Mouse (Mus musculus): ENCODE results near the gene Slc39a11.

Slc39a11 gene

GRCm38 (mm10) chr11:113541073-113541472 lies 108.8 kb downstream of the Slc39a11 start:
- no peak for DNase-seq (ENCODE audit: low spot score)

- no peak for DNase-seq (ENCODE audit: low spot score)
Observed at GRCm38 (mm10) chr11:113539502-113540209, 110.2 kb downstream of the Slc39a11 start.

- DNase-seq (ENCODE audit: low spot score), result no peak
Observed at GRCm38 (mm10) chr11:113539079-113539478, 110.8 kb downstream of the Slc39a11 start.

- DNase-seq (ENCODE audit: low spot score), result no peak
Observed at GRCm38 (mm10) chr11:113538406-113538917, 111.4 kb downstream of the Slc39a11 start.

- DNase-seq (ENCODE audit: low spot score), result no peak
Observed at GRCm38 (mm10) chr11:113537715-113538114, 112.2 kb downstream of the Slc39a11 start.

GRCm38 (mm10) chr11:113537199-113537586 lies 112.7 kb downstream of the Slc39a11 start:
- DNase-seq (ENCODE audit: low spot score), result no peak

GRCm38 (mm10) chr11:113536308-113537198 lies 113.3 kb downstream of the Slc39a11 start:
- no peak for DNase-seq (ENCODE audit: low spot score)

- DNase-seq (ENCODE audit: low spot score), result no peak
Observed at GRCm38 (mm10) chr11:113534341-113534740, 115.5 kb downstream of the Slc39a11 start.

- no peak for DNase-seq (ENCODE audit: low spot score)
Observed at GRCm38 (mm10) chr11:113533931-113534330, 115.9 kb downstream of the Slc39a11 start.

- no peak for DNase-seq (ENCODE audit: low spot score)
Observed at GRCm38 (mm10) chr11:113528391-113528790, 121.5 kb downstream of the Slc39a11 start.

GRCm38 (mm10) chr11:113525731-113526130 lies 124.1 kb downstream of the Slc39a11 start:
- DNase-seq (ENCODE audit: low spot score), result no peak

GRCm38 (mm10) chr11:113522726-113523125 lies 127.2 kb downstream of the Slc39a11 start:
- no peak for DNase-seq (ENCODE audit: low spot score)

- no peak for DNase-seq (ENCODE audit: low spot score)
Observed at GRCm38 (mm10) chr11:113521469-113522190, 128.2 kb downstream of the Slc39a11 start.

GRCm38 (mm10) chr11:113520851-113521461 lies 128.9 kb downstream of the Slc39a11 start:
- DNase-seq (ENCODE audit: low spot score), result no peak

GRCm38 (mm10) chr11:113520373-113520772 lies 129.5 kb downstream of the Slc39a11 start:
- DNase-seq (ENCODE audit: low spot score), result no peak

GRCm38 (mm10) chr11:113519973-113520372 lies 129.9 kb downstream of the Slc39a11 start:
- DNase-seq (ENCODE audit: low spot score), result no peak

- no peak for DNase-seq (ENCODE audit: low spot score)
Observed at GRCm38 (mm10) chr11:113518176-113518575, 131.7 kb downstream of the Slc39a11 start.

- DNase-seq (ENCODE audit: low spot score), result no peak
Observed at GRCm38 (mm10) chr11:113516156-113516555, 133.7 kb downstream of the Slc39a11 start.

- no peak for DNase-seq (ENCODE audit: low spot score)
Observed at GRCm38 (mm10) chr11:113512976-113513375, 136.9 kb downstream of the Slc39a11 start.

GRCm38 (mm10) chr11:113512150-113512549 lies 137.7 kb downstream of the Slc39a11 start:
- no peak for DNase-seq (ENCODE audit: low spot score)

GRCm38 (mm10) chr11:113510969-113511625 lies 138.8 kb downstream of the Slc39a11 start:
- no peak for DNase-seq (ENCODE audit: low spot score)
